Mouse (Mus musculus) liver, adult (tissue): ENCODE results near the gene Paox.

Experiments used
- GATA4 ChIP-seq: IDR thresholded peaks from 2 replicates; pipeline ENCODE4 v1.6.1; 2014; ENCODE audit warnings: mild to moderate bottlenecking, low read length; ENCODE audit not compliant: insufficient replicate concordance

The Paox gene

GRCm38 (mm10) chr7:140138021-140138310 lies 22.4 kb downstream of the Paox start:
- no peak for TF ChIP-seq GATA4

- no peak for TF ChIP-seq GATA4
These were observed 25.8 kb downstream of the Paox start for GRCm38 (mm10) chr7:140141350-140141749.

GRCm38 (mm10) chr7:140144550-140144949 lies 29.0 kb downstream of the Paox start:
- no peak for TF ChIP-seq GATA4

GRCm38 (mm10) chr7:140153383-140153782 lies 37.8 kb downstream of the Paox start:
- TF ChIP-seq GATA4 = no peak

- TF ChIP-seq GATA4 = no peak
These were observed 38.2 kb downstream of the Paox start for GRCm38 (mm10) chr7:140153829-140154217.

GRCm38 (mm10) chr7:140154218-140154927 lies 38.8 kb downstream of the Paox start, which contains the start of gene Sprn:
Gene Sprn, minus strand, starts transcription at chr7:140154877.
- TF ChIP-seq GATA4 = no peak

- no peak for TF ChIP-seq GATA4
These were observed 44.8 kb downstream of the Paox start for GRCm38 (mm10) chr7:140160363-140160762.

- TF ChIP-seq GATA4 = no peak
These were observed 49.1 kb downstream of the Paox start, which contains the start of gene Olfr522 for GRCm38 (mm10) chr7:140164664-140165063. Gene Olfr522, minus strand, starts transcription at chr7:140164764.

GRCm38 (mm10) chr7:140167950-140168349 lies 52.4 kb downstream of the Paox start:
- TF ChIP-seq GATA4 = no peak

- TF ChIP-seq GATA4 = no peak
These were observed 53.8 kb downstream of the Paox start for GRCm38 (mm10) chr7:140169386-140169785.

GRCm38 (mm10) chr7:140170863-140171262 lies 55.3 kb downstream of the Paox start:
- TF ChIP-seq GATA4 = no peak

- TF ChIP-seq GATA4 = no peak
These were observed 57.3 kb downstream of the Paox start, which contains the start of gene Olfr523 for GRCm38 (mm10) chr7:140172936-140173335. Gene Olfr523, plus strand, starts transcription at chr7:140173217.

GRCm38 (mm10) chr7:140179176-140179575 lies 63.6 kb downstream of the Paox start:
- TF ChIP-seq GATA4 = no peak

GRCm38 (mm10) chr7:140180692-140181091 lies 65.1 kb downstream of the Paox start:
- no peak for TF ChIP-seq GATA4

GRCm38 (mm10) chr7:140184206-140184605 lies 68.6 kb downstream of the Paox start:
- no peak for TF ChIP-seq GATA4
